In the genomic region with DNA sequence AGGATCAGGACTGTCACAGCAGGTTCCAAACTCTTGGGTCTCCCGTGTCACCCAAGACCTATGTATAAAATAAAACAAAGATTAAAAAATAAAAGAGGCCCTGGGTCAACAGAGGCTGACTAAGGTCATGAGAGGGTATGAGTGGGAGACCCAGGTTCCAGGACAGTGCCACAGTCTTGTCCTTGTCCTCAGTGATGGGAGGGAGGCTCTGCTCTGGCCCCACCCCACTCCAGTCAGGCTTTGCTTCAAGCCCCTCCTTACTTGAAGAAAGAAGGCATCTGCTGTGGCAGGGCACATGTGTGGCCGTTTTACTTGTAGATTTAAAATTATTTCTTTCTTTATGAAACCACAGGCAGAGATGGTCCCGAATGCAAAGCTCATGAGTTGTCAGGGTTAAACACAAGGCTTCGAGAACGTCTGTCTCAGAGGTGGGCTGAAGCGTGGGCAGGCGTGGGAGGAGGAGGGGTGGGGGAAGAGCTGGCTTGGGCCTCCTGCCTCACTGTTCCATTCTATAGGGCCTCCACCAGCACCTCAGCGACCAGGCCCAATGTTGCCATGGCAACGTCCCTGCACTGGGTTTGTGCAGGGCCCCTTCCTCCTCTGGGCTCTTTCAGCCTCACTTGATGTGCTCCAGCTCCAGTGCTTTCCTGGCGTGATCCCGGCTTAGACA, we compare ENCODE assay signal across 8 mouse cellular contexts.
DNase-seq lines count a peak whose midpoint lies in the region; TF ChIP-seq lines count a peak whose summit lies in the region.

No protein-coding gene starts in this region.

- DNase-seq in heart, embryonic 10.5 days (ENCODE audit: low spot score): no peak
- no peak for DNase-seq in heart, postnatal 10 days
- peak; percentile 51 for DNase-seq in thymus, postnatal 4 days
- no peak for DNase-seq in thymus, adult 18-20 months
- peak; percentile 82 for DNase-seq in midbrain, embryonic 10.5 days (ENCODE audit: low spot score)
- no peak for DNase-seq in gastrocnemius, adult 2 months
- no peak for DNase-seq in gastrocnemius, adult 18-20 months (ENCODE audit: low spot score)
- no peak for DNase-seq in lung, postnatal 10 days

- no peaks in the 10 kb centered on the region for H3K36me3 ChIP-seq in heart, embryonic 10.5 days
- H3K36me3 ChIP-seq in midbrain, embryonic 10.5 days: no peaks in the 10 kb centered on the region

- 38% methylated on average over 11 of the region's 11 CpGs for whole genome bisulfite sequencing in heart, embryonic 10.5 days
- 26% methylated on average over 11 of the region's 11 CpGs for WGBS in midbrain, embryonic 10.5 days

- TF ChIP-seq CTCF in gastrocnemius, adult 2 months (IDR thresholded peaks at IDR 0.05): no peak

- H3K9me3 ChIP-seq in heart, embryonic 10.5 days: 0 out of 2 replicates have a peak, but pooled peaks cover 2% of the 10 kb centered on the region
- no peaks in the 10 kb centered on the region; the same call in 1 of the 2 replicates for H3K9me3 ChIP-seq in midbrain, embryonic 10.5 days (replicated peaks)

- peaks cover 13% of the 10 kb centered on the region for H3K4me1 ChIP-seq in heart, embryonic 10.5 days
- H3K4me1 ChIP-seq in midbrain, embryonic 10.5 days: peaks cover 16% of the 10 kb centered on the region

- H3K27ac ChIP-seq in heart, embryonic 10.5 days: 0 out of 2 replicates have a peak overlapping the region, but pooled peaks have one; percentile 17
- H3K27ac ChIP-seq in midbrain, embryonic 10.5 days (replicated peaks): peak overlapping the region; percentile 81
- no peak overlapping the region for H3K27ac ChIP-seq in gastrocnemius, adult 2 months

- no peak overlapping the region for H3K4me3 ChIP-seq in heart, embryonic 10.5 days
- peak overlapping the region; percentile 30; the same call in 1 of the 2 replicates for H3K4me3 ChIP-seq in midbrain, embryonic 10.5 days
- H3K4me3 ChIP-seq in gastrocnemius, adult 2 months: no peak overlapping the region

- intact Hi-C loops in heart, postnatal 10 days (cut with DNase I): no loop called here
- intact Hi-C loops in gastrocnemius, adult 2 months (cut with DNase I): no loop called here

- peaks cover 37% of the 10 kb centered on the region; the same call in 1 of the 2 replicates for H3K27me3 ChIP-seq in heart, embryonic 10.5 days (ENCODE audit: insufficient read depth, poor library complexity, severe bottlenecking)
- H3K27me3 ChIP-seq in midbrain, embryonic 10.5 days (ENCODE audit: low read depth, poor library complexity, severe bottlenecking): no peaks in the 10 kb centered on the region

Comparison
In these comparisons a context has a peak if more than half of its experiments do, and no peak if none do; other contexts are left out.
1. DNase-seq: peak in thymus, postnatal 4 days (single experiment) and midbrain, embryonic 10.5 days (single experiment); none in heart, embryonic 10.5 days (single experiment), heart, postnatal 10 days (0 of 2), thymus, adult 18-20 months (0 of 2), gastrocnemius, adult 2 months (single experiment), gastrocnemius, adult 18-20 months (single experiment) and lung, postnatal 10 days (single experiment).